Mouse (Mus musculus): ENCODE results near the gene Zdhhc15. TPM values are rescaled to one million over a fixed set of nuclear protein-coding genes. Genes with fewer than 3 reads are reported as not detected.

Gene Zdhhc15
- 4.7 TPM for polyA plus RNA-seq (2015; fragmentation: Illumina TruSeq; extraction: RNeasy Lipid Tissue Mini Kit (QIAGEN cat#74804); ENCODE audit: low read depth, low replicate concordance)

DNA sequence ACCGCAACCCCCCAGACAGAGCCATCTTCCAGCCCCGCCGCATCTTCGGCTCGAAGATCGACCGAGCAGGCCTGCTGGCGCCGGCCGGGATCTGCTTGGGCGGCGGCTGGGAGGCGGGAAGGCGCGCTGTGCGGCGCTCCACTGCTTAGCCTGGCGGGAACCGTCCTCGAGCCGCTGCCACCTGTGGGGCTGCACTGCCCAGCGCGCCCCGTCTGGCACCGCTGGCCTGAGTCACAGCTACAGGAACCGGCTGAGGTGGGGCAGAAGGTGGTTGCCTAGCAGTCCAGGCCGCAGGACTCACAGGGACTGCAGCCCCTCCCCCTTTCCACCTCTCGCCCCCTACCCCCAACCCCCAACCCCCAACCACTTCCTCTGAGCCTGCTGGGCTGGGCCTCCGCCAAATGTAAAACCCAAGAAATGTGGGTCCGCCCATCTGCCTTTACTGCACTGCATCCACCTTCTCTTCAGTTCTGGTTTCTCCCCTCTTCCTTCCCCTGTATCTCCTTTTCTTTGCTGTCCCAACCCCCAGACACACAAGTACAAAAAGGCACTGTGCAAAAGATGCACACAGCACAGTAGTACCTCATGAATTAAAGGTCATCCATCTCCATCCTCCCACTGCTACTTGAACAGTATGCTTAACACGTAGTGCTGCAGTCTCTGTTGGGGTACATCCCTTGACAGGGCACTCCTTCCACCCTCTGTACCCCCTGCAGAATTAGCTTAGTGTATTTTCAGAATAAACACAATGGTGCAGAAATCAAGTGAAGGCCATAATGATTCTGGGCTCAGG is at the start of gene Zdhhc15:
TSS of gene Zdhhc15 (minus strand) at position 308 of the 793 bp plus-strand sequence.

Other genes with a start within 250 kb of the Zdhhc15 start
- gene Uprt, start 188.2 kb downstream of the Zdhhc15 start, polyA plus RNA-seq (2015; fragmentation: Illumina TruSeq; extraction: RNeasy Lipid Tissue Mini Kit (QIAGEN cat#74804); ENCODE audit: low read depth, low replicate concordance) = 7.7 TPM
- 9.0 TPM for gene Magee2, start 186.2 kb upstream of the Zdhhc15 start, polyA plus RNA-seq (2015; fragmentation: Illumina TruSeq; extraction: RNeasy Lipid Tissue Mini Kit (QIAGEN cat#74804); ENCODE audit: low read depth, low replicate concordance)